Mouse (Mus musculus): ENCODE results near the gene Rasgrf1.

DNA sequence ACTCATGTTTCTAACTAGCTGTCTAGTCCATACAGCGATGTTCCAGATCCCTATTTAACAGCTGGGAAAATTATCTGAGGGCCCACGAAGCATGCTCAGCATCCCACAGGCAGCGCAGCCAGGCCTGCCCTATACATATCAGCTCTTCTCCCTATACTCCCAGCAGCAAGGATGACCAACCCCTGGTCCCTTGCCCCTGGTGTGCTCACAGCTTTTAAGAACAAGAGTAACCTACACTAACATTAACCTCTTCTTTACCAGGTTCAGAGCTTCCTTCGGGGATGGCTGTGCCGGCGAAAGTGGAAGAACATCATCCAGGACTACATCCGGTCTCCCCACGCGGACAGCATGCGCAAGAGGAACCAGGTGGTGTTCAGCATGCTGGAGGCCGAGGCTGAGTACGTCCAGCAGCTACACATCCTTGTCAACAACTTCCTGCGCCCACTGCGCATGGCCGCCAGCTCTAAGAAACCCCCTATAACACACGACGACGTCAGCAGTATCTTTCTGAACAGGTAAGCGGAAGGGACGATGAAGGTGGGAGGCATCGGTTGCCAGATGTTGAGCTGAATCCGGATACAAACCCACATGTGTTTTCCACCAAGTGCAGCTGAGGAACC is 44.0 kb downstream of the Rasgrf1 start:
- TF ChIP-seq CTCF (IDR thresholded peaks at IDR 0.05; ENCODE audit: extremely low read depth, insufficient read depth, insufficient read length, insufficient replicate concordance) (no peak), POLR2A (IDR thresholded peaks at IDR 0.05; ENCODE audit: low read depth, low read length) (no peak)
